Mouse (Mus musculus) spleen, adult 18-20 months (tissue): ENCODE measurements around the gene Serac1.
"Not testable (repeated sequence)": the region's sequence is repeated elsewhere in the genome, so short reads cannot be mapped to it uniquely, and the experiment has no call there.

Experiments used
- DNase-seq, 2 experiments: peaks; one replicate each; pipeline ENCODE4 v3.0.0; 2022; ENCODE audit warnings: mixed read lengths in 2 of 2

Serac1 gene

GRCm38 (mm10) chr17:6063532-6063931, 16.0 kb downstream of the Serac1 start:
- DNase-seq: no peak

GRCm38 (mm10) chr17:6062793-6063192, 16.7 kb downstream of the Serac1 start:
- DNase-seq: no peak

GRCm38 (mm10) chr17:6054934-6055355, 24.6 kb downstream of the Serac1 start:
- DNase-seq: peak in 1 of 2 experiments; percentile 59

- no peak for DNase-seq
Measured at GRCm38 (mm10) chr17:6052801-6053200, 26.7 kb downstream of the Serac1 start.

GRCm38 (mm10) chr17:6037507-6037906, 42.0 kb downstream of the Serac1 start:
- DNase-seq: no peak

- DNase-seq: no peak
Measured at GRCm38 (mm10) chr17:6036872-6037271, 42.7 kb downstream of the Serac1 start.

- no peak for DNase-seq
Measured at GRCm38 (mm10) chr17:6036458-6036857, 43.1 kb downstream of the Serac1 start.

GRCm38 (mm10) chr17:6035661-6036060, 43.9 kb downstream of the Serac1 start:
- DNase-seq: no peak

- no peak for DNase-seq
Measured at GRCm38 (mm10) chr17:6025831-6026230, 53.7 kb downstream of the Serac1 start.

- not testable (repeated sequence) for DNase-seq
Measured at GRCm38 (mm10) chr17:6021374-6021789, 58.2 kb downstream of the Serac1 start.

GRCm38 (mm10) chr17:6020636-6021035, 58.9 kb downstream of the Serac1 start:
- DNase-seq: no peak

GRCm38 (mm10) chr17:6019776-6020175, 59.8 kb downstream of the Serac1 start:
- DNase-seq: peak in 1 of 2 experiments; percentile 32

GRCm38 (mm10) chr17:6018348-6018747, 61.2 kb downstream of the Serac1 start:
- DNase-seq: no peak

- no peak for DNase-seq
Measured at GRCm38 (mm10) chr17:6017268-6017667, 62.3 kb downstream of the Serac1 start.

- DNase-seq: no peak
Measured at GRCm38 (mm10) chr17:6016213-6016780, 63.2 kb downstream of the Serac1 start.

GRCm38 (mm10) chr17:6014985-6015384, 64.6 kb downstream of the Serac1 start:
- DNase-seq: no peak

- DNase-seq: no peak
Measured at GRCm38 (mm10) chr17:6013079-6013478, 66.5 kb downstream of the Serac1 start.

- DNase-seq: no peak
Measured at GRCm38 (mm10) chr17:6009606-6010005, 69.9 kb downstream of the Serac1 start.

GRCm38 (mm10) chr17:6008590-6008989, 71.0 kb downstream of the Serac1 start:
- DNase-seq: no peak

GRCm38 (mm10) chr17:6007902-6008301, 71.6 kb downstream of the Serac1 start:
- DNase-seq: peak in 1 of 2 experiments; percentile 34

GRCm38 (mm10) chr17:6007101-6007780, 72.3 kb downstream of the Serac1 start:
- no peak for DNase-seq

- peak in 1 of 2 experiments; percentile 43 for DNase-seq
Measured at GRCm38 (mm10) chr17:6005638-6006471, 73.7 kb downstream of the Serac1 start.

- no peak for DNase-seq
Measured at GRCm38 (mm10) chr17:6005246-6005637, 74.3 kb downstream of the Serac1 start.

- DNase-seq: no peak
Measured at GRCm38 (mm10) chr17:6003661-6004060, 75.9 kb downstream of the Serac1 start.
